Mouse (Mus musculus) skeletal muscle tissue, adult 2 months (tissue): ENCODE data around the gene Gkap1.
A peak's percentile ranks its signal among the peaks of the same experiment; 100 is the strongest.

Source experiments
- DNase-seq: peaks from one replicate; pipeline ENCODE4 v3.0.0-alpha.2; 2012; ENCODE audit warnings: low read depth, low spot score

Gene Gkap1

DNA sequence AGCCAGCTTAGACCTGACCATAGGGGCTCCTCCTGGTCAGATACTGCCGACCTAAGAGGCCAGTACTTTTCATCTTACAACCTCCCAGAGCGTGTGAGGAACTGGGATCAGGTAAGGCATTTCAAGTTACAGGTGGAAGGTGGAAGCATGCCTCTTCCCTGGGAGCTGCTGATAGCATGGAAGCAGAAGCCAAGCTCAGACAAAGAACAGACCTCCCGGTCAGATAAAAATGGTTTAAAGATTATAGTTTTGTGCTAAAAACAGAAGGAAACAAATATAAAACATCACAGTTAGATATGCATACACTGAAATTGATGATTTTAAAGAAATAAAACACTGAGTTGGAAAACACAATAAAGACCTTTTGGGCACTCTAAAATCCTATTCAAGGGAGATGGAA, 8.6 kb downstream of the Gkap1 start:
- no peak for DNase-seq

DNA sequence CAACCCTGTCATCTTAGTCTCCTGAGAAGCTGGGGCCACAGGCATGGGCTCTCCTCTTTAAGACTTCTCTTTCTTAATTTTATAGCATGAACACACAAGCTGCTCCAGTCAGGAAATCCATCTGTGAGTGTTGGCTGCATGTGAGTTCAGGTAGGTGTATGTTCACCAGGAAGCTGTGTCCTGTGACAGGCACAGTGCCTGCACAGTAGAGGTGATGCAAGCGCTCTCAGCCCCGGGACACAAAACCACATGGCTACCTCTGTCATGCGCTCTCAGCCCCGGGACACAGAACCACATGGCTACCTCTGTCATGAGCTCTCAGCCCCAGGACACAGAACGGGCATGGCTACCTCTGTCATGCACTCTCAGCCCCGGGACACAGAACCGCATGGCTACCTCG, 12.0 kb downstream of the Gkap1 start:
- no peak for DNase-seq

GRCm38 (mm10) chr13:58261674-58262073, 13.8 kb downstream of the Gkap1 start:
- DNase-seq: no peak

DNA sequence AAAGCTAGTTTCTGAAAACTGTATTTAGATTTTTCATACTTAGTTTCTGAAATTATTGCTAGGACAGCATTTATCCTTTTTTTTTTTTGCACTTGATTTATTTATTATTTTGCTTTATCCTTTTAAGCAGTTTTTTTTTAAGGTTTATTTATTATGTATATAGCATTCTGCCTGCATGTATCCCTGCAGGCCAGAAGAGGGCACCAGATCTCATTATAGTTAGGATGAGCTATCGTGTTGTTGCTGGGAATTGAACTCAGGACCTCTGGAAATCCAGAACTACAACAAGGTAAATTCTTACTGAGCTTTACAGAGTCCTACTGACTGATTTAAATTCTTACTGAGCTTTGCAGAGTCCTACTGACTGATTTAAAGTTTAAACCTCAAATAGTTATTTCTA, 22.2 kb downstream of the Gkap1 start:
- DNase-seq: no peak

DNA sequence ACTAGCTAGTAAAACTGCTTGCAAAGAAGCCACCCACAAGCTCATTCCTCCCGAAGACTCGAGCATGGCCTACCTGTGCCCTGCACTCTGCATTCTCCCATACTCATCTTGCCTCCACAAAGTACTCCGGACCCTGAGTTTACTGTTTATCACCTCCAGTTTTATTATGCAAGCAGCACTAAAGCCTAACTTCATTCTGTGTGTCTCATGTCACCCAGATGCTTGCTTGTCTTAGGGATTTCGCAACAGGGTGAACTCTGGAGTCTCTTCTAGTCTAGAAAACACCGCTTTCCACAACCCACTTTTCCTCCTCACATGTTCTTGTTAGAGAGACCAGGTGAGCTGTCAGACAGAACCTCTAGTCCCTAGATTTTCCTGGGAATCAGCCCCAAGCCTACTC, 26.5 kb downstream of the Gkap1 start:
- no peak for DNase-seq

- DNase-seq: no peak
Observed at GRCm38 (mm10) chr13:58236536-58236935, 39.0 kb downstream of the Gkap1 start.

GRCm38 (mm10) chr13:58232611-58233010, 42.9 kb downstream of the Gkap1 start:
- DNase-seq: peak; percentile 34

GRCm38 (mm10) chr13:58232070-58232469, 43.4 kb downstream of the Gkap1 start:
- no peak for DNase-seq

GRCm38 (mm10) chr13:58228624-58229023, 46.9 kb downstream of the Gkap1 start:
- DNase-seq: no peak

GRCm38 (mm10) chr13:58225694-58226093, 49.8 kb downstream of the Gkap1 start:
- DNase-seq: no peak

DNA sequence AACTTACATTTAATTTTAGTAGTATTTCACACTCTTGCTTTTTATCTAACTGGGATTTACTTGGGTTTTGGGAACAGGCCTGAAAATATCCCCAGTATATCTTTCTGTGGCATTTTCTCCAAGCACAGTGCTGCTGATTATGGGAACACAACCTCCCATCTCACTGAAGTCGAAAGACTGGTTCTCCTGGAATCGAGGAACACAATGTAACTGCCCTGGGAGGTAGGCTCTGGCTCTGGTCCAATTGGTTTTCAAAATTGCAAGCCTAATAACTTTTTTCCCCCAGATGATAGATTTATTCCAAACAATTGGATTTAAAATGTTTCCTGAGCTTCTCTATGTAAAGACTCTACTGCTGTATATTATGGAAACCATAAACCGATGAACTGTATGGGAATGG, 55.3 kb downstream of the Gkap1 start:
- DNase-seq: no peak

DNA sequence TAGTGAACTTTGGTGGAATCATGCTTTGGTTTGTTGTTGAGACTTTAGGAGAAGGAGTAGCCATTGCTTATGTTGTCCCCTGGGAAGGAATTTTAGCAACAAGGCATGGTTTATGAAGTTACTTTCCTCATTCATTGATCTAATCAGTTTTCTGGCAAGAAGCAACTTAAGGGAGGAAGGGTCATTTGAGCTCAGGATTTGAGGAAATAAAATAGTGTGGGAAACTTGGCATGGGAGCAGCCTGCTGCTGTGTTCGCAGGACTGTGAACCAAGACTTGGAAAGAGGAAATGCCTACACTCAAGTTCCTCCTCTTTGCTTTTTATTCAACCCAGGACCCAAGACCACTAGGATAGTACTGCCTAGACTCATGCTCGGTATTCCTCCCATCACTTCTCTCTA, 58.0 kb downstream of the Gkap1 start:
- no peak for DNase-seq

DNA sequence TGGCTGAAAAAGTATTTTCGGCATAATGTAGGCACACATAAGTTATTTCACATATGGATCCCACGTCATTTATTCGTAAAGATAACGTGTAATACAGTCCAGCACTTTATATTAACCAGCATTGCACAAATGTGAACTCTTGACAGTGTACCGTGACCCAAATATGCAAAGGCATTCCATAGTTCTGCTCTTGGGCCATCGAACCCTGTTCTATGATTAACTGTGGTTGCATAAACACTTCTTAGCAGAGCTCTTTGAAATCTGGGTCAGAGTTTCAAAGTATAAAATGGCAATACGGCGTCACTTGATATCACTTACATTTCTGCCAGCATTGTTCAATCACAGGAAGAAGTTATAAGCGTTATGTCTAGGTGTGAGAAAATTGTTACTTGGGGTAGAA, 59.1 kb downstream of the Gkap1 start:
- no peak for DNase-seq

DNA sequence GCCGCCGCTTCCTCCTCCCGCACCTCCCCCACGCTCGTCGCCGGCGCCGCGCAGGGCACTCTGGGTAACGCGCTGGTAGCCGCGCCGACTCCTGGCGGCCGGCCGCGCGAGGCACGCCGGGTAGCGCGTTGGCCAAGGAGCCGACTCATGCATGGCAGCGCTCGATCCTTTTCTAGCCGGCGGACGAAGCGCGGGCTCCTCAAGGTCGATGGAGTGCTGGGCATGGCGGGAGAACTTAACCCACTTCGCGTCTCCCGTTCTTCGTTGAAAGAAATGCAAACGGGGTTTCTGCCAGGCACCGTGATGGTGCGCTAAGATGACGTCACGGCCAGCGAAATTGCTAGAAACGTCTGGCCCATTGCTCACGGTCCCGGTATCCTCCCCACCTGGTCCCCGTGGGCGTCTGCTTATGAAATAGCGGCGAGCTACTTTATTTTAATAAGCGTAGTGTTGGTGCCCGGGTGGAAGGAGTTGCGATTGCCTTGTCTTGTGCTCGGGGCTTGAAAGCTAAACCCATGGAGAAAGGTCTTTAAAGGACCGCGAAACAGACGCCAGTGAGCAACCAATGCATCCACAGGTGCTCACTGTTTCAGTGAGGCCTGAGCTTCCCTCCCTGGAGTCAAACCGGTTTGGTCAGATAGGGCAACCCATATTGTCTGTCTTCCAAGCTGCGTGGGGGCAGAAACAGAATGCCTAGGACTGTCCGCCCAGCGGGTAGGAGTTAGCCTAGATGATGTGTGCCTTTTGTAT, 59.7 kb downstream of the Gkap1 start, which contains the start of gene Ubqln1:
TSS of gene Ubqln1 (minus strand) at position 62 of the 750 bp plus-strand sequence.
- DNase-seq: peak; percentile 75

DNA sequence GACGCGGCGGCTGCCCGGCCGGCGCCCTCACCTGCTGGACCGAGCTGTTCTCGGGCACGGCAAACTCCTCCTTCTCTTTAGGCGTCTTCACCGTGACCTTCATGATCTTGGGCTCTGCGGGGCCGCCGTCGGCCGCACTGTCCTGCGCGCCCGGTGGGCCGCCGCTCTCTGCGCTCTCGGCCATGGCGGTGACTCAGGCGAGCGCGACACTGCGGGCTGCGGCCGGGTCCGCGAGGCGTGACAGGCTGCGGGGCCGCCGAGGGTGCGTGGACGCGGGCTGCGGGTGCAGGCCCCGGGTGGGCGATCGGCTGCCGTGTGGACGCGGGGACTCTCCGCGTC, 60.3 kb downstream of the Gkap1 start:
- DNase-seq: no peak

DNA sequence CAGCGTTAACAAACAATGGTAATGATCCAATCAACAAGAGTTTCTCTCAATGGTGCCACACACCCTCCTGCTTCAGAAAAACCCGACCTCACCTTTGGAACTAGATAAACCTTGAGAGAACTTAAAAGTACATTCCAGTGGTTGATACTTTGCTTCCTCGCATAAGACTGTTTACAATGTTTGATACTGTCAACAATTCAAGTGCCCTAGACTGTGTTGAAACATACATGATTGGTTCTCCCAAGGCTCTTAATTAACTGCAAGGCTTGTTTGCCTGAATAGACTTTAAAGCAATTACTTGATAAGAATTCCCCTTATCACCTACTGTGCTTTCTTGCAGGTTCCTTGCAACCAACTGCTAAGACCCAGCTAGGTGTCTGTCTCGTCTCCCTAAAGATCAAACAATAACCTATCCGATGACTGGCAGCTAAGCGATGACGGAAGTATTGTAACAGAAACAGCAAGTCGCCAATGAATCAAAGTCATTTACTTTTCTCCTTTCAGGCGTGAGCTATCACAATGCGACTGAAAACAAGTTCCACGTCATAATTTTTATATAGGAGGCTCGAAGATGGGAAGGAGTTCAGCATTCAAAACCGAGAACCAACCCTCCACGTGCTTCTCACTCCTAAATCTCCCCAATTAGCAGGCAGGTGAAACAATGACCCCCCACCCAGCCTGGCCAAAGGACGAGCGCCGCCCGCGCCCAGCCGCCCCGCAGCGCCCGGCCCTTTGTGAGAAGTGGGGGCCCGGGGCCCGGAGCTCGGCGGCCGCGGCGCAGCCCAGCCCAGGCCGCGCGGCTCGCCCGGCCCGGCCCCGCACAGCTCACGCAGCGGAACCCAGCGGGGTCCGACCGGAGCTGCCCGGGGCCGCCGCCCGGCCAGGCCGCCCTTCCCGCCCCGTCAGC, 60.9 kb downstream of the Gkap1 start:
- DNase-seq: no peak

GRCm38 (mm10) chr13:58213801-58214200, 61.7 kb downstream of the Gkap1 start:
- DNase-seq: no peak

- DNase-seq: no peak
Observed at GRCm38 (mm10) chr13:58212530-58212929, 63.0 kb downstream of the Gkap1 start.

DNA sequence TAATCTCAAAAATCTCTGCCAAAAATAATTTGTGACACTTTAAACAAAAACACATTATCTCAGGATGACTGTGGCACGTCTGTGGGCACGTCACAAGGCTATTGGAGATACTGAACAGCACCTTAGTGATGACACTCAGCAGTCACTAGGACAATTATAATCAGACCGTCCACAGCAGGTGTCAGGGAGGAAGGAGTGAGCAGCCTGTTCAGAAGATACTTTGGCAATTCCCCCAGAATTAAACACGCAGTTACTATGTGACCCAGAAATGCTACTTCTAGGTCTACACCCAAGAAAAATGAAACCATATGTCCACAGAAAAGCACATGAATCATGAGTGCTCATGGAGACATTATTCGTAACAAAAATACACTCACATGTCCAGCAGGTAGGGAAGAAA, 65.1 kb downstream of the Gkap1 start:
- DNase-seq: no peak

DNA sequence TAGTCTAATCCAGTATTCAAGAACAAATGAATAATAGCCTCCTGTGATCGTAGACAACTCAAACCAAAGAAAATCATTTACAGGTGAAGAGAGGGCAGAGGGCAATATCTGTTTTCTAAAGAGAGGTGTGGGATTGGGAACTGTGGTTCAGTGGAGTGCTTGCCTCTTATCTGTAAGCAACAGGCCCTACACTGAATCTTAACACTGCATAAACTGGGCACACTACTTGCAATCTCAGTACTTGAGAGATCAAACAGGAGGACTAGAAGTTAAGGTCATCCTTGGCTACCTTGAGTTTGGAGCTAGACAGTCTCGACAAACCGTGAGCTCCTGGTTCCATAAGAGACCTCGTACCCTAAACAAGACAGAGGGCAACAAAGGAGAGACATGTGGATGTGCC, 69.4 kb downstream of the Gkap1 start:
- DNase-seq: no peak

GRCm38 (mm10) chr13:58204986-58205385, 70.5 kb downstream of the Gkap1 start:
- DNase-seq: no peak

- no peak for DNase-seq
Observed at GRCm38 (mm10) chr13:58204202-58204601, 71.3 kb downstream of the Gkap1 start.

GRCm38 (mm10) chr13:58202903-58203302, 72.6 kb downstream of the Gkap1 start:
- no peak for DNase-seq
